Mouse (Mus musculus) embryo, embryonic 11.5 days (tissue): ENCODE measurements at regions not wholly inside any gene's neighbourhood (a gene's known extent, or its start where the extent isn't known, plus 50 kb on each side); places are given as distances from the start of the nearest gene placed in this dataset.

Source experiments
- DNase-seq: peaks from one replicate; pipeline ENCODE4 v3.0.0-alpha.2; 2012; ENCODE audit warnings: low read depth, low spot score

GRCm38 (mm10) chr13:6059515-6060228 lies 198.4 kb downstream of the Klf6 start:
- DNase-seq = peak; percentile 22

GRCm38 (mm10) chr13:6060229-6060845 lies 199.1 kb downstream of the Klf6 start:
- DNase-seq = no peak

DNA sequence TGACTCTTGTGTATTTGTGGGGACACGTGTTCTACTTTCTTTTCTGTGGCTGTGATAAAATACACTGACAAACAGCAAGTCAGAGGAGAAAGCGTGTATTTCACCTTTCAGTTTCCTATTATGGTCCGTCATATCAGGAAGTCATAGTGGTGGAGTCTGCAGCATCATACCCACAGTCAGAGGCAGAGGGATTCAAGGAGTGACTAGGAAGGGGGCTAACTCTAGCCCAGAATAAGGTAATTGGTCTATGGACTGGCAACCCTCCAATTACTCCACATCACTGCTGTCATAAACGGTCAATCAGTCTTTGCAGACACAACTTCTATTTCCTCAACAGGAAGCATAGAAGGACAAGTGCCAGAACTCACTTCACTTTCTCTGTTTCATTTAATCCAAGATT lies 201.0 kb downstream of the Klf6 start:
- DNase-seq = no peak

- DNase-seq = no peak
Observed at GRCm38 (mm10) chr13:6062729-6063386, 201.6 kb downstream of the Klf6 start.

GRCm38 (mm10) chr13:6076978-6077825 lies 215.9 kb downstream of the Klf6 start:
- DNase-seq = no peak

DNA sequence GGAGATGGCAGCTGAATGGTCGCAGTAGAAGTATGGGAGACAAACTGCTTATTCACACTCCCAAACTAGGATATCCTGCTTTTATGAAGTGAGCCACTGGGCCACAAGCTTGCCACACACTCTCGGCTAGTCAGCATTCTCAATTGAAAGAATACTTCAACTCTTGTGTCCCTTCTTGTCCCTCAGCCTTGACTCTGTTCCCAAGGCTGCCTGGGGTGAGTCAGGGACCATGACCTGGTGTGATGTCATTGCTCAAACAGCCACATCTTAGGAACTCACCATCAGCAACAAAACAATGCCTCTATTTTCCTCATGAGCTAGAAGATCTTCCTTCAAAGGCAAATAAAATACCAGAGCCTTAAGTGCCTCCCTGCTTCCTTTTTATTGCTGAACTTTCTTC lies 224.6 kb downstream of the Klf6 start:
- no peak for DNase-seq

DNA sequence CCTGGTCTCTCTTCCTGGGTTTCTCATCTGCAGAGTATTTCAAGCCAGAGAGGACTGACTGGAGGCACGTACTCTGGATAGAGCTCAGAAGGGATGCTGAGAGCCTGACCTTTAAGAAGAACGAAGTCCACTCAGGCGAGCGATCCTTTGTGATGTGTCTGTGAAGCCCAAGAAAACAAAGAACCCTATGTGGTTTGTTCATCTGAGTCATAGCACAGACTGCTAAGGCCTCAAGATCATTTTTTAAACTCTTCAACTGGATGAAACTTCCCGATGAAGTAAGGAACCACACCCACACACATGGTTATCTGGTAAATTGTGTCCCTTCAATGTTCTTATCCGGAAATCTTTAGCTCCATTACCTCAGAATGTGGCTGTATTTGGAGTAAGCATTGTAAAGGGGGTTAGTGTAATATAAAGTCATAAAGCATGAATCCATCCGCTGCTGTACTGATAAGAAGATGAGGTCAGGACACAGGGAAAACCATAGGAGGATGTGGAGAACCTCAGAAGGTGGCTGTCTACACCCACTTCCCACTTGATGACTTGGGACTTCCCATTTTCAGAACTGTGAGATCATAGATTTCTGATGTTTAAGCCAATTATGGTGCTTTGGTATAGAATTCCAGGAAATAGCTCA lies 247.9 kb downstream of the Klf6 start:
- DNase-seq = no peak

GRCm38 (mm10) chr13:6119703-6120102 lies 258.4 kb downstream of the Klf6 start:
- no peak for DNase-seq

DNA sequence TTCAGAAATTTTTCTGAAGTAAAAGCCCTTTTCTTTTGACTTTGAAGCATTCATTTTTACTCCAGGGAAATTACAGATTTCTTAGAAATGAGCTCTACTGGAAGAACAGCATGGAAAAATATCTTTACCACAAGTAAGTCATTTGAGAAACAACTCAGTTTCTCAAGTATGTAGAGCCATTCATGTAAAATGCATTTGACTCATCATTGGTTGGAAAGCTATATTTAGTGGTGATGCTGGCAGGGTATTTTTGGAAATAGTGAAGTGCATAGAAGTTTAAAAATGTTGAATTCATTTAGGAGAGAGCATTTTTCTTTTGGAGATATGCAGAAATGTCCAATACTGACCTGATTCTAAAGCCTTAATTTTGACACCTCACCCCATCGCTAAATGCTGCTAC lies 266.0 kb downstream of the Klf6 start:
- DNase-seq = no peak

GRCm38 (mm10) chr13:6128903-6129302 lies 267.6 kb downstream of the Klf6 start:
- no peak for DNase-seq

GRCm38 (mm10) chr13:6131363-6131762 lies 270.1 kb downstream of the Klf6 start:
- no peak for DNase-seq

DNA sequence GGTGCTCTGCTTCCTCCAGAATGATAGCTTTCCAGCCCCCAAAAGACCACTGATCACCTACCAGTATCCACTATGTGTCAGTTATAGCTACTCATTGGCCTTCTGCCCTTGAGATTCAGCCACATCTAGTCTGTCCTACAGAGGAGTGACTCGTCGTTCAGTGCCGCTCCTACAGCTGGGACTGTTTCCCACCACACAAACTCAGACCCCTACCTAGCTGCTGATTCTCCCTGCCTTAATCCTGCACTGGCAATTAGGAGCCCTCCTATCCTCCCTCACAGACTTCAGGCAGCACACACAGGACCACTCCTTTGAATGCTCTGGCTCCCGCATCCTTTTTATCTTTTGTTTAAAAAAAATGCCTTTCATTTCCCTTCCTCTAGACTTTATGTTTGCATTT lies 275.9 kb downstream of the Klf6 start:
- DNase-seq = no peak

GRCm38 (mm10) chr13:6142771-6143170 lies 281.5 kb downstream of the Klf6 start:
- DNase-seq = no peak

GRCm38 (mm10) chr13:6153657-6154056 lies 292.4 kb downstream of the Klf6 start:
- DNase-seq = no peak

DNA sequence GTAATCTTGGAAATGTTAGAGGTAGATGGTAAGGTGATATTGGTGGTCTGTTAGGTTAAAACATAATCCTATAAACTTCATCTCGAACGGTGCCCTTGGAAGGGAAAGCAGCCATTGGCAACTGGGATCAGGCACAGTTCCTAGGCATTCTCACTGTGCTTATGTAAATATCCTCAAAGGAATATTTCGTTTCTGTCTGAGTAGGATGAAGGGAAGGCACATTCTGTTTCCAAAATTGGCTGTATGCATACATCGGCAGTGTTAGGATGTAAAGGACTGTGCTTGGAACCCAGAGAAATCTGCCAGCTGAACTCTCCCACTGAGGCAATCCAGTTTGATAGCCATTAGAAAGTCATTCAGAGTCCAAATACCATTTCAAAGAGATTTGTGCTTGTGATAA lies 294.9 kb downstream of the Klf6 start:
- no peak for DNase-seq

DNA sequence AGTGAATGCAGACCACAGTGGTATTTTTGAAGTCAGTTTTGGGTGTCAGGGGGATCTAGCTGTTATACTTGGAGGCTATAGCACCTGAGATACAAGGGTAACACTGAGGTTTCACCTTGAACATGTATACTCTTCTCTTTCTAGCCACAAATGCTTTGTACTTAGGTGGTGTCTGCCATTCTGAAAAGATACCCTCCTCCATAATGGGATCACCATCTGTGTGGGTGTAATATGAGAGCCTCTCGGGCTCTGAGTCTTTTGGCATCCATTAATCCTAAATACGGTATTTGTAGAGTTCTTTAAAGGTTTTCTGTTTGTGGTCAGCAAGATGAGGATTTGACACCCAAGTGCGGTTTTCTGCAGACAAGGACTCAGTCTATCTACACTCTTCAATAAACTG lies 295.7 kb downstream of the Klf6 start:
- DNase-seq = no peak

DNA sequence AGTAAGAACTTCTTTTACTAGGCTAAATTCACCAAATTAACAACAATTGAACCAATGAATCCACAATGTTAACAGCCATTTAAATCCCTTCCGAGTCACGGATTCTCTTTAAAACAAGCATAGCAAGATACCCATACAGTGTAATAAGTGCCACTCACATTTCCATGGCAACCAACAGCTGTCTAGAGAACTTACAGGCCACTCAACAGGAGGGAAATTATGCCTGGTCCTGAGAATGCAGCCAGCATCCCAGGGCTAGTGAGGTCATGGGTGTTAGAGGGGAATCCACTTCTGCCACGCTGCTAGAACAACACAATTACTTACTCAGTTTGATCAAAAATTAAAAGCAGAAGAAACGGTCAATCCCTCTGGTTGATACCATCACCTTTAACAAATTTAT lies 296.7 kb downstream of the Klf6 start:
- peak; percentile 26 for DNase-seq

GRCm38 (mm10) chr13:6159412-6159811 lies 298.1 kb downstream of the Klf6 start:
- DNase-seq = no peak

GRCm38 (mm10) chr13:6165916-6166315 lies 304.6 kb downstream of the Klf6 start:
- no peak for DNase-seq

- DNase-seq = no peak
Observed at GRCm38 (mm10) chr13:6167055-6167761, 305.9 kb downstream of the Klf6 start.

- DNase-seq = no peak
Observed at GRCm38 (mm10) chr13:6173095-6173494, 311.8 kb downstream of the Klf6 start.
